Mouse (Mus musculus) heart, adult 11 months (tissue): ENCODE results near the gene Aldh18a1.
A peak's percentile ranks its signal among the peaks of the same experiment; 100 is the strongest.

Source experiments
- DNase-seq: peaks from one replicate; pipeline ENCODE4 v3.0.0; 2022

Aldh18a1 gene

DNA sequence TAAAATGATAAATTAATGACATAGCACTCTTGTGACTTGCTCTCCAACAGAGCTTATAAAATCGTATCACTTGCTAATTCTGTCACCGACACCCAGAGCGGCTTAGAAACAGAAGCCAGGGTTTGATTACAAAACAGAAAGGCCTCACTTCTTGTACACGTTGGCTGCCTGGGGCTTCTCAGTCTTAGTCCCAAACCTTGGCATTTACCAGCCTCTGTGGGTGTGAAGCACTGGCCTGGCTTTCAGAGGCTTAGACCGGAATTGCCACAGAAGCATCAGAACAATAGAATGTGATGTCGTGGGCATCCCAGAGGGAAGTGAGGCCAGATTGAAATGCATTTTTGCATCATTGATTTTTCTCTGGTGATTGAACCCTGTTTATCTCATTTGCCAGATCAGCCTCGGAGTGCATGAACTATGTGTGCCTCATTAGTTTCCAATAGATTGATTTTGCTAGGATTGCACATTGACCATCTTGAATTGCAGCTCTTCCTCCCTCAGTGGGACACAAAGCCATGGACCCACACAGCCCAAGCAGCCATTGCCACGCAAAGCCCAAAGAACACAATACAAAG, 64.7 kb downstream of the Aldh18a1 start:
- DNase-seq, result no peak

DNA sequence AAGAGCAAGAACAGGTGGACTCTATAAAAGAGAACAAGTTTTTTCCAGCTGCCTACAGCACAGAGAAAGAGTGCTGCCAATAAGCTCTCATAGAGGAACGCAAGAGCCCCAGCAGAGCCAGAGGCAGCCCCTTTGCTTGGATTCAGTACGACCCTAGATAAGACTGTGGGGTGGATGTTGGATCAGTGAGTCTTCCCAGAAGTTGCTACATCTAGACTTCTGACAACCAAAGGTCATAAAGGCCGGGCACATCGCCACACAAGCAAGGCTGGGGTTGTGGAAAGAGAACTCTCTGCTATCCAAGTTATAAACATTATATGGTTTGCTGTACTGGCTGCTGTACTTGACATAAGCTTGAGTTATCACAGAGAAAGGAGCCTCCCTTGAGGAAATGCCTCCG, 67.9 kb downstream of the Aldh18a1 start:
- DNase-seq, result no peak

DNA sequence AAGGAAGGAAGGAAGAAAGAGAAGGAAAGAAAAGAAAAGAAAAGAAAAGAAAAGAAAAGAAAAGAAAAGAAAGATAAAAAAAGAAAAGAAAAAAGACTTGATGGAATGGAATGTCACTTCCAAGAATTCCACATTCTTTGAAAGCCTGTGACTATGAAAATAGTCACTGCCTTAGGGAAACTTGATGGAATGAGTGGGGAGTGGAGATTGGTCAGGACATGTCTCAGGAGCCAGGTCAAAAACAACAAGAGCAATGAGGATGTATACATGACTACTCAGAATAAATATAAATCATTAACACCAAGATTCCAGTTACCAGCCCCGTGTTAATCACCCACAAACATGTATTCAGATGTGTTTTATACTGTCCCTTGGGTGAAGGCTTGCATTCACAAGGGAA, 69.6 kb downstream of the Aldh18a1 start:
- no peak for DNase-seq

DNA sequence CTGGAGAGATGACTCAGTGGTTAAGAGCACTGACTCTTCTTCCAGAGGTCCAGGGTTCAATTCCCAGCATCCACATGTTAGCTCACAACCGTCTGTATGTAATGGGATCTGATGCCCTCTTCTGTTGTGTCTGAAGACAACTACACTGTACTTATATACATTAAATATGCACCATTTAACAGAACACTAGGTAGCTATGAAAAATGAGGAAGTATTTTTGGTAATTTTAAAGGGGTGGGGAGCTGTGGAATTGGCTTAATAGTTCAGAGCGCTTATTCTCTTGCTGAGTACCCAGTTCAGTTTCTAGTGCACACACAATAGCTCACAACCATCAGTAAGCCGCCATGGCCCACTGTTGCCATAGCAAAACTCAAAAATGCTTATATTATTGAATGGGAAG, 72.7 kb downstream of the Aldh18a1 start:
- DNase-seq, result no peak

DNA sequence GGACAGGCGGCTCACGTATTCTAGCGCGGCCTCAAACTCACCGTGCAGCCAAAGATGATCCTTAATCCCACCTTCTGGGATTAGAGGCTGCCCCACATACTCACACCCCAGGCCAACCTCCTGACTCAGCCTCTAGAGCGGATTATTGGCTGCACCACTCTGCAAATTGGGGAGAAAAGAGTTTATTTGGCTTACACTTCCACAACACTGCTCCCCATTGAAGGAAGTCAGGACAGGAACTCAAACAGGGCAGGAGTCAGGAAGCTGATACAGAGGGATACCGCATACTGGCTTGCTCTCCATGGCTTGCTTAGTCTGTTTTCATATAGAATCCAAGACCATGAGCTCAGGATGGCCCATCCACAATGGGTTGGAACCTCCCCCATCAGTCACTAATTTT, 73.9 kb downstream of the Aldh18a1 start:
- no peak for DNase-seq

DNA sequence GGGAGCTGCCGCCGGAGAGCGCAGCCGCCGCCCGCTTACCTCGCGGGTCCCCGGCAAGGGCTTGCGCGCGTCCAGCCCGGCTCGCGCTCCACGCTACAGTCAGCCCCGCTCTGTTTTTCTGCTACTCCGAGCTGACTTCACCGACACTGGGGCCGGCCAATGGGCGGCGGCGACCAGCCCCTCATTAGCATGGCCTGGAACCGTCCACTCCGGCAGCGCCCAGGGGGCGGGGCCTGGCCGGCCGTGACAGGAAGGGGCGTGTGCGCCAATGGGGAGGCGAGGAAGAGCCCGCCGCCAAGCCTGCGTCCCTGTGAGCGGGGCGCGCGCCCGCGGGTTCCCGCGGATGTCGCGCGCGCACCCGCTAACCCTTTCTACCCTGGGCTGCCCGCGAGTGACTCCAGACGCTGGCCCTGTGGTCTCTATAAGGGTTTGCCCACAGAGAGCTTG, 74.6 kb downstream of the Aldh18a1 start, which contains the start of gene Sorbs1:
Sorbs1 (minus strand) TSS at position 148 of the 447 bp plus-strand sequence.
- peak; percentile 100 for DNase-seq

DNA sequence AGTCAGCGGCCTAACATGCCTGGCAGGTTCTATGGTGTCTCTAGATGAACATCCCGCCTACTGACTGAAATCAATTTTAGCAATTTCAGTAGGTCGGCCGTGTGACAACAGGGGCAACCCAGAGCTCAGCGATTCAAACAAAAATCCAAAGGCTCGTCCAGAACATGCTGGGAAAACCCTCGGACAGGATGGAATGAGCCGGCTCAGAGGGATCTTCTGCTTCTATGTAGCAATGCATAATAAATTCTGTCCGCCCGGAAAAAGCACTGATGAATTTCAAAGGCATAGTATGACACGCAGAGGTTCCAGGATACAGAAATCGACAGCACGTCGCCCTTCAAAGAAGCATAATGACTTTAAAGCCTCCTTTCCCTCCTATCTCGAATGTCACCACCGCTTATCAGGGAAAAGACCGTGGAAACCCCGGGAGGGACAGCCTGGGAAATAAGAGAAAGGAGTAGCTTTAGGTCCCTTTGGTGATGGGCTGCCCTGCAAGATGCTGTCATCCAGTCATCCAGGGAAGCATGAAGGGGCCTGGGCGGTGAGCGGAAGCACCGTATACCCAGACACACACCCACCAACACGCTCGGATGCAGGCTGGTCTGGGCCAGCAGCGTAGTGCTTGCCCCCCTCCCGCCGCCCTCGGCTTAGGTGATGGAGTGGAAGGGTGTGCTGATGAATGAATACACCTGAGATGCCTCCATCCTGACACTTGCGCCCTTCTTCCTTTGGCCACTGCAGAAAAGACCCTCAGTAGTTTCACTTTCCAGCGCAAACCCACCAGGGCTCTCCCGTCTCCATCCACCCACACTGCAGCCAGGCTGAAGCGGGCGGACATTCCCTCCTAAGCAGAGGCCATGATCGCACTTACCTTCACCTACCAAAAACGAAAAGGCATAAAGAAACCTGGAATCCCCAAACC, 75.5 kb downstream of the Aldh18a1 start:
- peak; percentile 96 for DNase-seq

DNA sequence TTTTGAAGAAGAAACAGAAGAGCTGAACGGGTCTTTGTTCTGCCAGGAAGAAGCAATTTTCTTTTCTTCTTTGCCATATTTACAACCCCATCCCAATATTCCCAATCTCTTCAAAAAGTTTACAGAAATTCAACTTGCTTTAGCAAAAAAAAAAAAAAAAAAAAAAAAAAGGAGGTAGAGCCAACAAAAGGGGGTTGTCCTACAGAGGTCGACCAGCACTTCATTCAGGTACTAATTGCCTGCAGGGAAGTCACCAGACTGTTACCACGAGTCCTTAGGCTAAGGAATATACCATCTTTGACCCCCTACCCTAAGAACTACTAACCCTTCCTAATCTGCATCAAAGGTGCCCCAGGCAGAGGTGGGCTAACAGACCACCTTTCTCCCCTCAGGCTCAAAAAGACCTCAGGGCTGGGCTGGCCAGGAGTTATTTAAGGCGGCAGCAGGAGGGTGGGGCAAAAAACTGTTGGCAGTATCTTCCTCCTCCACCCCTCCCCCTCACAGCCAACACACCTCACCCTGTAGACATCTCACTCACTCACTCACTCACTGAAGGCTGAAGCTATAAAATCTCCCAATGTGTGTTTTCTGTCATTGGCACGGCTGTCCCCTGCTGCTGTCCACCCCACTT, 76.5 kb downstream of the Aldh18a1 start:
- DNase-seq, result peak; percentile 97

DNA sequence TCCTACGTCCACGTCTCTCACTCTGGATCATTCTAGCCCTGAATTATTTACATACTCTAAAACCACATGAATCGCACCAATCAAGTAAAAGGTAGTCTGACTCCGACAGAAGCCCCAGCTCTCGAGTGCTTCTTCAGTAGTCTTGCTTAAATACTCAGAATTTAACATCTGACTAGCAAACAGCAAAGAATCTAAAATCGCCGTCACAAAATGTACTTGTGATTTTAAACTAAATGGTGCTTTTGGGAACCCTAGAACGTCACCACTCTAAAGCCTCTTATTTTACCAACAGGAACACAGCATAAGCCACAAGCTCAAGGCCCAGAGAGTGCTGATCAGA, 77.2 kb downstream of the Aldh18a1 start:
- peak; percentile 77 for DNase-seq

DNA sequence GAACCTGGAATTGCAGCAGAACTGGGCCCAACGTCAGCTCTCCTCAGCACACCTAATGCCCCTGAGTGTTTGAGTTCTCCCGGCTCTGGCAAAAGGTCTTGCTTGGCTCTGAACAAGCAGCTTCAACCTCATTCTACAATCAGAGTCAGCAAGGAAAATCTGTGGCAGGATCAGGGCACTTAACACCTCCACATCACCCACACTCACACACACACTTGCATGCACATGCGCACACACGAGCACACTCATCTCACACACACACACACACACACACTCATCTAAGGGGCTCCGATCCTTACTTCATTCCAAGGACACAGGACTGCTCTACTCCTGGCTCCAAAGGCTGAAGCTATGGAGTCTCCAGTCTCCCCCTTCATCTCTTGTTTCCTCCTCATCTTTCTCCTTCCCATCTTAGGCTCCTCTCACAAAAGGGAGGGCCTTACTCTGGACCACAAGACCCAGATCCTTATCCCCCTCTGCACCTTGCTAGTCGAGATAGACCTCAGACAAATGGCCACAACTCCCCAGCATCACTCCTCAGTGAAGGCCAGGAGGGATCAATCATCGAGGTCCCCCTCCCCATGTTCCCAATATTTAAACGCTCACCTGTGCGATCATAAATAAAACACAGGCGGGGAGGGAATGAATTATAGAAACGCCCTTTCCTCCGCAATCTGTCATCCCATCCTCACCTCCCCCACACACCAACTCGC, 77.7 kb downstream of the Aldh18a1 start:
- DNase-seq, result peak; percentile 89

DNA sequence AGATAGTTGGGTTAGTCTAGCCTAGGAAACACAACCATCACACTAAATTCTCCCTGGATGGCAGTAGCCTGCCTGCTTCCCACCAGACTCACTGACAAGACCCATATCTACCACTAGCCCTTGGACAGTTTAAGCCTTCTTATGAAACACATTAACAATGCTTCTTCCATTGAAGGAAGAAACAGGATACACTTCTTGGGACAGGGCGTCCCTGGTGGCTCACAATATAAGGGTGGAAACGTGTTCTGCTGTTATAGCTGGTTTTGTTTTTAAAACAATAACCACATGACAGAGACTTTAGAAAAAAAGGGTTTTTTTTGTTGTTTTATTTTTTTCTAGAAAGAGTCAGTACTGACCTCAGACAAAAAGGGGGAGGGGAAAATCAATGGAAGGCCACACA, 79.0 kb downstream of the Aldh18a1 start:
- DNase-seq, result no peak

DNA sequence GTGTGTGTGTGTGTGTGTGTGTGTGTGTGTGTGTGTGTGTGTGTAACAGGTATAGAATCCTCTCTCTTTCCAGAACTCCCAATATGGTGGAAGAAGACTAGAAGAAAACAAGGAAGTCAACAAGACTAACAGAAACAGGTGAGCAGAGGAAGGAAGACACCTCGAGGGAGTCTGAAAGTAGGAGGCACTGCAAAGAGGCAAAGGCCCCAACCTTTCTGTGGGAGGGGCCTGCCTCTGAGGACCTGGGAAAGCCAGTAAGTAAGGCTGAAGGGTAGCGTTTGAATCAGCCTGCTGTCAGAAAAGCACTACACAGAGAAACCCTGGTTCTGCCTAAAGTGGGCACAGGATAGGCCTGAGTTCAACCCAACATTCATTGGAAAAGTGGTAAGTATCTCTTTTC, 79.4 kb downstream of the Aldh18a1 start:
- DNase-seq, result no peak

DNA sequence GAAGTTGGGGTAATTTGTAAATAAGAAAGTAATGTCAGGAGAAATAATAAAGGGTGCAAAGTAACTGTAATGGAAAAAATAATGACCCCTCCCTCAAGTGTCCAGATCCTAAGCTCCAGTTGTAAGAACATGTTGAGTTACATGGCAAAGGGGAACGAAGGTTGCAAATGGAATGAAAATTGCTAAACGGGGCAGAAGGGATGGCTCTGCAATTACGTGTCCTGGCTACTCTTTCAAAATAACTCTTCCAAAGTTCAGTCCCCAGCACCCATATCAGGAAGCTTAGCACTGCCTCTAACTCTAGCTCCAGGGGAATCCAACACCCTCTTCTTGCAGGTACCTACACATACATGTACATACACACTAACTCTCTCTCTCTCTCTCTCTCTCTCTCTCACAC, 81.3 kb downstream of the Aldh18a1 start:
- no peak for DNase-seq

DNA sequence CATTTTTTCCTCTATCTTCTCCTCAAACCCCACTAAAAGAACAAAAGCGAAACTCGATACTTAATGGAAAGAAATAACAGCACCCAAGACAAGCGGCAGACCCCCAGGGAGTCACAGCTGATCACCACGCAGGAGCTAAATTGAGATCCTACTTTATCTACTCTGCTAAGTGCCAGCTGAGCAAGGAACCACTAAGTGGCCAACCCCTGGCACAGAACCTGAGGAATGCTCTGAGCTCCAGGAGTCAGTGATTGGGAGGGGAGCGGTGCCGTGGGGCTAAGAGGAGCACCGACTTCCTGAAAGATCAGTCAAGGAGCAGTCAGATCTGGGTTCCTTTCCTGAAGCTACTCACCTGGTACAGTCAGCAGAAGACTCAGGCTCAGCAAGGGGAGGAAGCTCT, 83.9 kb downstream of the Aldh18a1 start:
- DNase-seq, result peak; percentile 96
